Mouse (Mus musculus) ES-E14 (cell line): ENCODE results near the gene Krtap10-10. TPM values are rescaled to one million over a fixed set of nuclear protein-coding genes. Genes with fewer than 3 reads are reported as not detected.

Experiments
- DNase-seq: peaks from one replicate; pipeline ENCODE4 v3.0.0-alpha.2; 2013; ENCODE audit warnings: low read depth, low spot score
- H3K27ac ChIP-seq: 2 replicates; pipeline ENCODE4 v1.5.1; 2012; ENCODE audit warnings: low read depth, mild to moderate bottlenecking, low read length, moderate library complexity, mixed read lengths; ENCODE audit not compliant: poor library complexity, insufficient read depth, severe bottlenecking
- H3K36me3 ChIP-seq: 2 replicates; pipeline ENCODE4 v1.6.1; 2012; ENCODE audit warnings: mild to moderate bottlenecking, low read length, moderate library complexity, mixed read lengths; ENCODE audit not compliant: control insufficient read depth, poor library complexity, insufficient read depth, severe bottlenecking
- H3K4me1 ChIP-seq, 2 experiments: fragments of 150-350 bp in 1 of 2; sonication (generic) in 1 of 2; 2 replicates each; pipeline ENCODE4 v1.6.1; 2012; ENCODE audit warnings: low read length in 2 of 2, mild to moderate bottlenecking in 1 of 2, mixed read lengths in 1 of 2; ENCODE audit not compliant: control insufficient read depth in 2 of 2, insufficient read depth in 2 of 2, poor library complexity in 1 of 2
- H3K4me3 ChIP-seq, 2 experiments: fragments of 150-350 bp in 1 of 2; sonication (generic) in 1 of 2; 2 replicates each; pipeline ENCODE4 v1.5.1; 2012; ENCODE audit warnings: low read length in 2 of 2, low read depth in 1 of 2, mild to moderate bottlenecking in 1 of 2, mixed read lengths in 1 of 2; ENCODE audit not compliant: insufficient read depth in 1 of 2, poor library complexity in 1 of 2, severe bottlenecking in 1 of 2
- H3K9ac ChIP-seq: 2 replicates; pipeline ENCODE4 v1.6.1; 2012; ENCODE audit warnings: low read depth, mild to moderate bottlenecking, low read length, mixed read lengths; ENCODE audit not compliant: poor library complexity, insufficient read depth, severe bottlenecking
- H3K9me3 ChIP-seq: fragments of 150-350 bp; sonication (generic); 2 replicates; pipeline ENCODE4 v1.6.1; 2012; ENCODE audit warnings: low read depth, mild to moderate bottlenecking, low read length; ENCODE audit not compliant: control insufficient read depth, insufficient read depth
- CHD2 ChIP-seq: IDR thresholded peaks from 2 replicates; pipeline ENCODE4 v1.6.1; 2014; ENCODE audit warnings: mild to moderate bottlenecking, low read depth, low read length, inconsistent platforms
- HCFC1 ChIP-seq: IDR thresholded peaks from 2 replicates; pipeline ENCODE4 v1.6.1; 2012; ENCODE audit warnings: low read length, inconsistent platforms, borderline replicate concordance; ENCODE audit not compliant: insufficient read depth
- MAFK ChIP-seq: IDR thresholded peaks from 2 replicates; pipeline ENCODE4 v1.6.1; 2014; ENCODE audit warnings: mild to moderate bottlenecking, low read depth, low read length, inconsistent platforms; ENCODE audit not compliant: insufficient read depth
- ZC3H11A ChIP-seq: IDR thresholded peaks from 2 replicates; pipeline ENCODE4 v1.6.1; 2012; ENCODE audit warnings: low read depth, mild to moderate bottlenecking, inconsistent platforms, low read length, borderline replicate concordance
- ZNF384 ChIP-seq: IDR thresholded peaks from 2 replicates; pipeline ENCODE4 v1.6.1; 2012; ENCODE audit warnings: low read depth, low read length, inconsistent platforms
- in situ Hi-C, 2 experiments: fragments of 600-800 bp; cut with MboI; formaldehyde crosslinking; loops; one replicate each; pipeline ENCODE4 v1.15.1; 2025; ENCODE audit warnings: low sequenced_read_pairs in 2 of 2, inconsistent platforms in 1 of 2; ENCODE audit not compliant: unreplicated experiment in 2 of 2
- total RNA-seq: library from RNA; depleted of rRNA; stranded (reverse); fragments of 300-350 nt; gene quantifications from 2 replicates; pipeline ENCODE4 v1.2.3, GENCODE M21; 2012

Krtap10-10 gene
- total RNA-seq, 1 experiment: not detected

- TF ChIP-seq CHD2 (no peak), ZNF384 (no peak), ZC3H11A (no peak), HCFC1 (no peak), MAFK (no peak)
- no peak overlapping the region for H3K9ac ChIP-seq
- no peak overlapping the region for H3K4me3 ChIP-seq
- no peaks in the 10 kb centered on the region for H3K4me1 ChIP-seq
- H3K36me3 ChIP-seq: no peaks in the 10 kb centered on the region
- H3K27ac ChIP-seq: no peak overlapping the region
- DNase-seq: no peak
- in situ Hi-C loops: no loop called here
- H3K9me3 ChIP-seq: no peaks in the 10 kb centered on the region
Observed at GRCm38 (mm10) chr10:77864762-77865143, 29.0 kb downstream of the Krtap10-10 start.

DNA sequence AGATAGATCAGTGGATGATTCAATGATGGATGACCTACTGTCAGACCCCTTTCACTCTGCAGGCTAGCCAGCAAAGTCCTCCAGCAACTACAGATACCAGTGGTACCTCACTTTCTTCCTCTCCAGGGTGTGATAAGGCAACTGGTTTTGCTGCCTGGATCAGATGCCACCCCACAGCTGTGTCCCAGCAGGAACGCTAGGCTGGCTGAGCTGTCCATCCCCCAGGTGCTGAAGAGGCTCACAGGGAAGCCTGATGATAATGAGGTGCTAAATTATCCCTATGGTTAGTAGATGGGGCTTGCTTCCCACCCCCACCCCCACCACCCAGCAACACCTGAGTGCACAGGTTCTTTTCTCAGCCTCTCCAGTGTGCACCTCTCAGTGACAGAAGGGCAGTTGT lies 31.8 kb downstream of the Krtap10-10 start:
- Histone ChIP-seq H3K27ac (no peak overlapping the region), H3K4me1 (no peaks in the 10 kb centered on the region), H3K9me3 (no peaks in the 10 kb centered on the region), H3K36me3 (no peaks in the 10 kb centered on the region), H3K4me3 (no peak overlapping the region), H3K9ac (no peak overlapping the region)
- in situ Hi-C loops: no loop called here
- no peak for TF ChIP-seq ZNF384
- TF ChIP-seq CHD2: no peak
- TF ChIP-seq ZC3H11A: no peak
- TF ChIP-seq HCFC1: no peak
- no peak for DNase-seq

GRCm38 (mm10) chr10:77869651-77870050 lies 33.9 kb downstream of the Krtap10-10 start:
- DNase-seq: no peak
- H3K9ac ChIP-seq: no peak overlapping the region
- H3K9me3 ChIP-seq: no peaks in the 10 kb centered on the region
- H3K27ac ChIP-seq: no peak overlapping the region
- in situ Hi-C loops: no loop called here
- no peaks in the 10 kb centered on the region for H3K4me1 ChIP-seq
- no peak overlapping the region for H3K4me3 ChIP-seq
- no peaks in the 10 kb centered on the region for H3K36me3 ChIP-seq
- no peak for TF ChIP-seq HCFC1
- TF ChIP-seq MAFK: no peak
- no peak for TF ChIP-seq ZNF384
- TF ChIP-seq CHD2: no peak
- TF ChIP-seq ZC3H11A: no peak

DNA sequence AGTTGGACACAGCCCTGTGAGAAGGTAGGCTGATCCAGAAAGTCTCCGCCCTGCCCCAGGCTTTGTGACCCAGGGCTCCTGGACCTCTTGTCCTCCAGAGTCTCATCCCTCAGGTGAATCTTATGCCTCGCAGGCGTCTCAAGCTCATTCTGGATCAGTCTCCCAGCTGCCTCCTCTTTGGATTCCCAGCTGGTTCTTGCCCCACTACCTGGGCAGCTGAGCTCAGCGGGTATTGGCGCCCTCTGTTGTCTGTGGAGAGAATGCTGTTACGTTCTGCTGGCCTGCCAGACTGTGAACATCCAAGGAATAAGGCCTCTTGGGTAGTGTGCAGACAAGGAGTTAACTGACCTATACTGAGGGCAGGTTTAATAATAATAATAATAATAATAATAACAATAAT lies 43.2 kb downstream of the Krtap10-10 start:
- DNase-seq: no peak
- TF ChIP-seq ZNF384: no peak
- TF ChIP-seq MAFK: no peak
- TF ChIP-seq CHD2: no peak
- no peak for TF ChIP-seq HCFC1
- TF ChIP-seq ZC3H11A: no peak
- H3K4me1 ChIP-seq: no peaks in the 10 kb centered on the region
- no peak overlapping the region for H3K9ac ChIP-seq
- no peaks in the 10 kb centered on the region for H3K9me3 ChIP-seq
- in situ Hi-C loops: no loop called here
- no peak overlapping the region for H3K4me3 ChIP-seq
- H3K27ac ChIP-seq: no peak overlapping the region
- H3K36me3 ChIP-seq: no peaks in the 10 kb centered on the region

GRCm38 (mm10) chr10:77880305-77880704 lies 44.6 kb downstream of the Krtap10-10 start:
- in situ Hi-C loops: no loop called here
- Histone ChIP-seq H3K9ac (no peak overlapping the region), H3K36me3 (no peaks in the 10 kb centered on the region), H3K9me3 (no peaks in the 10 kb centered on the region), H3K4me3 (no peak overlapping the region), H3K4me1 (no peaks in the 10 kb centered on the region), H3K27ac (no peak overlapping the region)
- TF ChIP-seq HCFC1 (no peak), ZC3H11A (no peak), MAFK (no peak), ZNF384 (no peak), CHD2 (no peak)
- no peak for DNase-seq
